In the genomic region with DNA sequence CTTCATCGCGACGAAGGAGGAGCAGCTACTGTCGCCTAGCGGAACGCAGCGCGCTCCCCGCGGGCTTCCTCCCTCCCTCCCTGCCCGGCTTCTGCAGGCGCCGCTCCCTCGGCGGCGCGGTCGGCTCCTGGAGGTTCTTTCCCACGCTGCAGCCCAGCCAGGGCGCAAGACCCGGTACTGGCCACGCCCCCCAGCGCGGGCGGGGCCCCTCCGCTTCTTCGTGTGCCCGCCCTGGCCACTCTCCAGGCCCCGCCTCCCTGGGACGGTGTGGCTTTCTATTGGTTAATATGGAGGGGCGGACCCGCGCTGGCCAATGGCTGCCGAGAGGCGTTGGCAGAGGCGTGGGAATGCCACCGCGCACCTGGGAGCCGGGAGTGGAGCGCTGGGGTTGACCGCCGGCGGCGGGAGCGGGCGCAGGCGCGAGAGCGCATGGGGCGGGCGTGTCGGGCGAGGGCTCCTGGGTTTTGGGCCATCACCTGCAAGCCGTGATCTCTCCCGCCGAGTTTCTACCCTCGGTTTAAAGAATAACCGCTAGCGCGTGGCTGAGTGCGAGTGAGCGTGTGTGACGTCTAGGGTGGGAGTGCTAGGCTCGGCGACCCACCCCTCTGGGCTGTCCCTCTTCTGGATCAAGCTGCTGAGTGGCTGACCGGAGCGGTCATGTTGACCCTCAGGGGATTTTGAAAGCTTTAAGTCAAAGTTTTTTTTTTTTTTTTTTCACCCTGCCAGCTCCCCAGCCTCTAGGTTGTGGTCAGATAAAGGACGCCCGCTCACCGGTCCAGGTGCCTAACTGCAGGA, we compare ENCODE assay signal across 8 mouse cellular contexts. TPM values are rescaled to one million over a fixed set of nuclear protein-coding genes. Genes with fewer than 3 reads are reported as not detected.
DNase-seq lines count a peak whose midpoint lies in the region; ATAC-seq and TF ChIP-seq lines count a peak whose summit lies in the region.

Gene Hey2 (minus strand): TSS at position 159 of the 795 bp plus-strand sequence.

- under 1% methylated on average over 69 of the region's 70 CpGs for WGBS in heart, embryonic 10.5 days
- WGBS in kidney, embryonic 15.5 days = under 1% methylated on average over 70 of the region's 70 CpGs
- WGBS in limb, embryonic 15.5 days = under 1% methylated on average over 70 of the region's 70 CpGs
- WGBS in midbrain, postnatal 0 days = under 1% methylated on average over 59 of the region's 70 CpGs

- H3K9me3 ChIP-seq in erythroblast, embryonic 14.5 days (ENCODE audit: control insufficient read depth, low read length) = peaks cover 12% of the 10 kb centered on the region
- H3K9me3 ChIP-seq in heart, embryonic 10.5 days = no peaks in the 10 kb centered on the region
- H3K9me3 ChIP-seq in kidney, embryonic 15.5 days (replicated peaks) = no peaks in the 10 kb centered on the region
- no peaks in the 10 kb centered on the region for H3K9me3 ChIP-seq in limb, embryonic 15.5 days
- H3K9me3 ChIP-seq in midbrain, postnatal 0 days (ENCODE audit: low read length) = no peaks in the 10 kb centered on the region

- H3K9ac ChIP-seq in kidney, embryonic 15.5 days = peak within 1 kb of the TSS; percentile 45
- no peak within 1 kb of the TSS for H3K9ac ChIP-seq in limb, embryonic 15.5 days
- H3K9ac ChIP-seq in midbrain, postnatal 0 days (replicated peaks; ENCODE audit: low read length, poor library complexity, severe bottlenecking) = peak within 1 kb of the TSS; percentile 57

- TF ChIP-seq CTCF in C2C12 (IDR thresholded peaks at IDR 0.05; ENCODE audit: control insufficient read depth, insufficient read depth, insufficient read length) = no peak
- peak; percentile 22 for TF ChIP-seq CTCF in midbrain, postnatal 0 days (IDR thresholded peaks at IDR 0.05)

- H3K4me2 ChIP-seq in kidney, embryonic 15.5 days = peak within 1 kb of the TSS; percentile 92
- H3K4me2 ChIP-seq in limb, embryonic 15.5 days = peak within 1 kb of the TSS; percentile 94
- peak within 1 kb of the TSS; percentile 80 for H3K4me2 ChIP-seq in midbrain, postnatal 0 days (ENCODE audit: low read depth, low read length, poor library complexity, severe bottlenecking)

- H3K36me3 ChIP-seq in C2C12 (ENCODE audit: control insufficient read depth, insufficient read depth) = no peaks in the 10 kb centered on the region
- H3K36me3 ChIP-seq in erythroblast, embryonic 14.5 days (ENCODE audit: control insufficient read depth) = no peaks in the 10 kb centered on the region
- peaks cover 2% of the 10 kb centered on the region; the same call in 1 of the 2 replicates for H3K36me3 ChIP-seq in heart, embryonic 10.5 days
- H3K36me3 ChIP-seq in kidney, embryonic 15.5 days = no peaks in the 10 kb centered on the region
- no peaks in the 10 kb centered on the region for H3K36me3 ChIP-seq in limb, embryonic 15.5 days
- H3K36me3 ChIP-seq in midbrain, postnatal 0 days (ENCODE audit: insufficient read depth, low read length) = no peaks in the 10 kb centered on the region

- DNase-seq in brain, embryonic 18.5 days (ENCODE audit: low read depth, low spot score) = peak; percentile 83
- peak; percentile 99 for DNase-seq in heart, embryonic 10.5 days (ENCODE audit: low spot score)
- peak; percentile 97 for DNase-seq in midbrain, postnatal 0 days (ENCODE audit: low spot score)
- peak; percentile 89 to 93 for DNase-seq in spleen, postnatal 10 days (ENCODE audit: low spot score in 2 of 2)

- peaks cover 9% of the 10 kb centered on the region for H3K27me3 ChIP-seq in C2C12 (ENCODE audit: control insufficient read depth, insufficient read depth, insufficient read length)
- peaks cover 89% of the 10 kb centered on the region for H3K27me3 ChIP-seq in erythroblast, embryonic 14.5 days (ENCODE audit: control insufficient read depth)
- peaks cover 9% of the 10 kb centered on the region; the same call in 1 of the 2 replicates for H3K27me3 ChIP-seq in heart, embryonic 10.5 days (ENCODE audit: insufficient read depth, poor library complexity, severe bottlenecking)
- peaks cover 22% of the 10 kb centered on the region for H3K27me3 ChIP-seq in kidney, embryonic 15.5 days
- peaks cover 63% of the 10 kb centered on the region for H3K27me3 ChIP-seq in limb, embryonic 15.5 days
- peaks cover 31% of the 10 kb centered on the region for H3K27me3 ChIP-seq in midbrain, postnatal 0 days (ENCODE audit: insufficient read depth, low read length)

- no peaks in the 10 kb centered on the region for H3K79me3 ChIP-seq in C2C12 (ENCODE audit: low read depth)

- H3K4me1 ChIP-seq in erythroblast, embryonic 14.5 days (ENCODE audit: control insufficient read depth) = peaks cover 16% of the 10 kb centered on the region
- H3K4me1 ChIP-seq in heart, embryonic 10.5 days = peaks cover 18% of the 10 kb centered on the region
- peaks cover 26% of the 10 kb centered on the region for H3K4me1 ChIP-seq in kidney, embryonic 15.5 days
- H3K4me1 ChIP-seq in limb, embryonic 15.5 days = peaks cover 24% of the 10 kb centered on the region
- H3K4me1 ChIP-seq in midbrain, postnatal 0 days (ENCODE audit: insufficient read depth, low read length) = peaks cover 8% of the 10 kb centered on the region; the same call in 1 of the 2 replicates

- peak; percentile 99 for ATAC-seq in kidney, embryonic 15.5 days (replicated peaks; ENCODE audit: low FRiP score)
- peak; percentile 99 for ATAC-seq in limb, embryonic 15.5 days (ENCODE audit: insufficient number of reproducible peaks, low FRiP score, low TSS enrichment, low read depth)
- peak; percentile 100 for ATAC-seq in midbrain, postnatal 0 days (ENCODE audit: low FRiP score)

- peak within 1 kb of the TSS; percentile 11 for H3K4me3 ChIP-seq in C2C12 (ENCODE audit: insufficient read depth, poor library complexity, severe bottlenecking)
- peak within 1 kb of the TSS; percentile 60 for H3K4me3 ChIP-seq in erythroblast, embryonic 14.5 days (replicated peaks)
- peak within 1 kb of the TSS; percentile 84 for H3K4me3 ChIP-seq in heart, embryonic 10.5 days
- peak within 1 kb of the TSS; percentile 68 for H3K4me3 ChIP-seq in kidney, embryonic 15.5 days (replicated peaks)
- peak within 1 kb of the TSS; percentile 57 for H3K4me3 ChIP-seq in limb, embryonic 15.5 days
- peak within 1 kb of the TSS; percentile 67 for H3K4me3 ChIP-seq in midbrain, postnatal 0 days (ENCODE audit: low read depth, low read length)

- no peaks in the 10 kb centered on the region for H3K79me2 ChIP-seq in C2C12 (ENCODE audit: control insufficient read depth, insufficient read depth)

- H3K27ac ChIP-seq in heart, embryonic 10.5 days = peak within 1 kb of the TSS; percentile 91
- peak within 1 kb of the TSS; percentile 77 for H3K27ac ChIP-seq in kidney, embryonic 15.5 days
- no peak within 1 kb of the TSS for H3K27ac ChIP-seq in limb, embryonic 15.5 days
- peak within 1 kb of the TSS; percentile 51; the same call in 1 of the 2 replicates for H3K27ac ChIP-seq in midbrain, postnatal 0 days (ENCODE audit: low read depth, low read length)

- H3ac ChIP-seq in C2C12 (ENCODE audit: control insufficient read depth, insufficient read length, low read depth) = peak within 1 kb of the TSS; percentile 47

TF ChIP-seq in C2C12, 6 proteins besides CTCF, POLR2A, EP300 and RAD21:
- TF ChIP-seq FOSL1 (IDR thresholded peaks at IDR 0.05; ENCODE audit: insufficient read depth, low read length, poor library complexity, severe bottlenecking) (no peak), USF1 (IDR thresholded peaks at IDR 0.05; ENCODE audit: low read depth) (no peak), MAX (IDR thresholded peaks at IDR 0.05) (no peak), CEBPB (IDR thresholded peaks at IDR 0.05; ENCODE audit: low read depth) (no peak), MYOD1 (IDR thresholded peaks at IDR 0.05; ENCODE audit: control insufficient read depth, insufficient read length, low read depth) (no peak), MYOG (IDR thresholded peaks at IDR 0.05; ENCODE audit: control insufficient read depth, extremely low read depth, insufficient read length) (no peak)

RNA-seq across cellular contexts. Expression of gene Hey2, which starts in this region (rescaled TPM):
- polyA plus RNA-seq in C2C12 (2012; fragmentation: generic; extraction: Trizol) = 0.06 TPM
- 0.07 and 0.10 TPM in 2 replicates for polyA plus RNA-seq in erythroblast, embryonic 14.5 days (2012)
- polyA plus RNA-seq in heart, embryonic 10.5 days (2016; fragmentation: Nextera tagmentation; extraction: Ambion mirVana) = 21.6 and 31.0 TPM in 2 replicates
- 5.3 and 6.6 TPM in 2 replicates for polyA plus RNA-seq in kidney, embryonic 15.5 days (2015; fragmentation: Nextera tagmentation; extraction: Ambion mirVana)
- 3.3 and 3.8 TPM in 2 replicates for polyA plus RNA-seq in limb, embryonic 15.5 days (2015; fragmentation: Nextera tagmentation; extraction: Ambion mirVana)
- total RNA-seq in midbrain, postnatal 0 days (2014; rRNA removed) = 5.9 and 7.6 TPM in 2 replicates
- polyA plus RNA-seq in midbrain, postnatal 0 days (2015; fragmentation: Nextera tagmentation; extraction: Ambion mirVana) = 2.7 and 2.9 TPM in 2 replicates

Comparison
In these comparisons a context has a peak if more than half of its experiments do, and no peak if none do; other contexts are left out.
1. H3K4me3 ChIP-seq: peak in every context shown above with its lines; median percentile 84 in heart, embryonic 10.5 days; 68 in kidney, embryonic 15.5 days; 67 in midbrain, postnatal 0 days; 60 in erythroblast, embryonic 14.5 days; 57 in limb, embryonic 15.5 days; 11 in C2C12.